Mouse (Mus musculus): Measurements from ENCODE around the gene H3f3b. TPM values are rescaled to one million over a fixed set of nuclear protein-coding genes. Genes with fewer than 3 reads are reported as not detected.
"Not testable (repeated sequence)": the region's sequence is repeated elsewhere in the genome, so short reads cannot be mapped to it uniquely, and the experiment has no call there.

H3f3b gene
- polyA plus RNA-seq, 1 experiment from 2014 or later: 647 TPM

GRCm38 (mm10) chr11:116029086-116029865 is 1.5 kb upstream of the H3f3b start:
- Histone ChIP-seq H3K9ac (peak overlapping the region; percentile 75), H3K4me3 (peak overlapping the region; percentile 64), H3K27me3 (replicated peaks) (no peaks in the 10 kb centered on the region), H3K4me2 (peak overlapping the region; percentile 87), H3K36me3 (peaks cover 13% of the 10 kb centered on the region), H3K4me1 (peaks cover 30% of the 10 kb centered on the region), H3K9me3 (no peaks in the 10 kb centered on the region), H3K27ac (replicated peaks) (peak overlapping the region; percentile 53)
- ATAC-seq (ENCODE audit: extremely low read depth, insufficient number of reproducible peaks, low FRiP score, low TSS enrichment): no peak
- 66% methylated on average over 6 of the region's 6 CpGs for WGBS

GRCm38 (mm10) chr11:116028177-116028865 is 559 bp upstream of the H3f3b start:
- WGBS: 72% methylated on average over 9 of the region's 9 CpGs
- H3K4me3 ChIP-seq: no peak overlapping the region
- peaks cover 6% of the 10 kb centered on the region for H3K36me3 ChIP-seq
- peaks cover 30% of the 10 kb centered on the region for H3K4me1 ChIP-seq
- no peaks in the 10 kb centered on the region for H3K9me3 ChIP-seq
- no peak overlapping the region for H3K27ac ChIP-seq (replicated peaks)
- H3K27me3 ChIP-seq (replicated peaks): no peaks in the 10 kb centered on the region
- no peak for ATAC-seq (ENCODE audit: extremely low read depth, insufficient number of reproducible peaks, low FRiP score, low TSS enrichment)
- H3K9ac ChIP-seq: no peak overlapping the region
- H3K4me2 ChIP-seq: no peak overlapping the region

GRCm38 (mm10) chr11:116025056-116025845 is 2.5 kb downstream of the H3f3b start:
- no peaks in the 10 kb centered on the region for H3K9me3 ChIP-seq
- peaks cover 28% of the 10 kb centered on the region for H3K36me3 ChIP-seq
- no peak overlapping the region for H3K9ac ChIP-seq
- H3K4me3 ChIP-seq: no peak overlapping the region
- peaks cover 19% of the 10 kb centered on the region for H3K4me1 ChIP-seq
- H3K27me3 ChIP-seq (replicated peaks): no peaks in the 10 kb centered on the region
- no peak overlapping the region for H3K4me2 ChIP-seq
- H3K27ac ChIP-seq (replicated peaks): peak overlapping the region; percentile 9
- ATAC-seq (ENCODE audit: extremely low read depth, insufficient number of reproducible peaks, low FRiP score, low TSS enrichment): no peak
- WGBS: 80% methylated on average over 3 of the region's 3 CpGs

- peak overlapping the region; percentile 78 for H3K4me2 ChIP-seq
- ATAC-seq (ENCODE audit: extremely low read depth, insufficient number of reproducible peaks, low FRiP score, low TSS enrichment): peak; percentile 84
- H3K4me1 ChIP-seq: peaks cover 15% of the 10 kb centered on the region
- H3K9ac ChIP-seq: peak overlapping the region; percentile 100
- peaks cover 28% of the 10 kb centered on the region for H3K36me3 ChIP-seq
- no peaks in the 10 kb centered on the region for H3K27me3 ChIP-seq (replicated peaks)
- H3K27ac ChIP-seq (replicated peaks): peak overlapping the region; percentile 100
- no peaks in the 10 kb centered on the region for H3K9me3 ChIP-seq
- under 1% methylated on average over 37 of the region's 37 CpGs for WGBS
- H3K4me3 ChIP-seq: peak overlapping the region; percentile 98
These were observed 3.4 kb downstream of the H3f3b start for GRCm38 (mm10) chr11:116024356-116024808.

- peak; percentile 73 for ATAC-seq (ENCODE audit: extremely low read depth, insufficient number of reproducible peaks, low FRiP score, low TSS enrichment)
- peaks cover 11% of the 10 kb centered on the region for H3K4me1 ChIP-seq
- H3K36me3 ChIP-seq: peaks cover 28% of the 10 kb centered on the region
- peak overlapping the region; percentile 78 for H3K4me2 ChIP-seq
- under 1% methylated on average over 57 of the region's 57 CpGs for WGBS
- no peaks in the 10 kb centered on the region for H3K9me3 ChIP-seq
- H3K9ac ChIP-seq: peak overlapping the region; percentile 100
- H3K27me3 ChIP-seq (replicated peaks): no peaks in the 10 kb centered on the region
- peak overlapping the region; percentile 100 for H3K27ac ChIP-seq (replicated peaks)
- peak overlapping the region; percentile 98 for H3K4me3 ChIP-seq
These were observed 3.9 kb downstream of the H3f3b start for GRCm38 (mm10) chr11:116023771-116024355.

GRCm38 (mm10) chr11:116023074-116023770 is 4.5 kb downstream of the H3f3b start:
- peak overlapping the region; percentile 100 for H3K27ac ChIP-seq (replicated peaks)
- peaks cover 28% of the 10 kb centered on the region for H3K36me3 ChIP-seq
- H3K4me1 ChIP-seq: peaks cover 11% of the 10 kb centered on the region
- H3K27me3 ChIP-seq (replicated peaks); H3K9me3 ChIP-seq; ATAC-seq (ENCODE audit: extremely low read depth, insufficient number of reproducible peaks, low FRiP score, low TSS enrichment): not testable (repeated sequence)
- peak overlapping the region; percentile 98 for H3K4me3 ChIP-seq
- peak overlapping the region; percentile 78 for H3K4me2 ChIP-seq
- WGBS: 4% methylated on average over 18 of the region's 18 CpGs
- H3K9ac ChIP-seq: peak overlapping the region; percentile 100

- H3K4me2 ChIP-seq: peak overlapping the region; percentile 78
- peak overlapping the region; percentile 74 for H3K9ac ChIP-seq
- no peak overlapping the region for H3K27ac ChIP-seq (replicated peaks)
- H3K4me3 ChIP-seq: peak overlapping the region; percentile 98
- WGBS: 70% methylated on average over 4 of the region's 4 CpGs
- H3K27me3 ChIP-seq (replicated peaks): no peaks in the 10 kb centered on the region
- H3K4me1 ChIP-seq: peaks cover 11% of the 10 kb centered on the region
- no peak for ATAC-seq (ENCODE audit: extremely low read depth, insufficient number of reproducible peaks, low FRiP score, low TSS enrichment)
- H3K36me3 ChIP-seq: peaks cover 28% of the 10 kb centered on the region
- H3K9me3 ChIP-seq: no peaks in the 10 kb centered on the region
These were observed 5.4 kb downstream of the H3f3b start for GRCm38 (mm10) chr11:116022256-116022780.

- H3K27me3 ChIP-seq (replicated peaks): no peaks in the 10 kb centered on the region
- no peak for ATAC-seq (ENCODE audit: extremely low read depth, insufficient number of reproducible peaks, low FRiP score, low TSS enrichment)
- H3K9me3 ChIP-seq: no peaks in the 10 kb centered on the region
- 0 out of 2 replicates have a peak overlapping the region, but pooled peaks have one; percentile 39 for H3K27ac ChIP-seq (replicated peaks)
- 0 out of 2 replicates have a peak overlapping the region, but pooled peaks have one; percentile 21 for H3K9ac ChIP-seq
- 72% methylated on average over 6 of the region's 6 CpGs for WGBS
- peaks cover 11% of the 10 kb centered on the region for H3K4me1 ChIP-seq
- peak overlapping the region; percentile 98 for H3K4me3 ChIP-seq
- H3K36me3 ChIP-seq: peaks cover 28% of the 10 kb centered on the region
- H3K4me2 ChIP-seq: peak overlapping the region; percentile 78
These were observed 6.2 kb downstream of the H3f3b start for GRCm38 (mm10) chr11:116021328-116022220.

- H3K27me3 ChIP-seq (replicated peaks): no peaks in the 10 kb centered on the region
- no peak overlapping the region for H3K27ac ChIP-seq (replicated peaks)
- H3K4me3 ChIP-seq: no peak overlapping the region
- no peak overlapping the region for H3K9ac ChIP-seq
- no peaks in the 10 kb centered on the region for H3K9me3 ChIP-seq
- peaks cover 28% of the 10 kb centered on the region for H3K36me3 ChIP-seq
- ATAC-seq (ENCODE audit: extremely low read depth, insufficient number of reproducible peaks, low FRiP score, low TSS enrichment): no peak
- peaks cover 11% of the 10 kb centered on the region for H3K4me1 ChIP-seq
- WGBS: 37% methylated on average over 1 of the region's 1 CpGs
- H3K4me2 ChIP-seq: no peak overlapping the region
These were observed 7.2 kb downstream of the H3f3b start for GRCm38 (mm10) chr11:116020519-116020922.

All from heart, embryonic 13.5 days (tissue).